Mouse (Mus musculus): ENCODE results near the gene Zfp507.
A peak's percentile ranks its signal among the peaks of the same experiment; 100 is the strongest.

Zfp507 gene

DNA sequence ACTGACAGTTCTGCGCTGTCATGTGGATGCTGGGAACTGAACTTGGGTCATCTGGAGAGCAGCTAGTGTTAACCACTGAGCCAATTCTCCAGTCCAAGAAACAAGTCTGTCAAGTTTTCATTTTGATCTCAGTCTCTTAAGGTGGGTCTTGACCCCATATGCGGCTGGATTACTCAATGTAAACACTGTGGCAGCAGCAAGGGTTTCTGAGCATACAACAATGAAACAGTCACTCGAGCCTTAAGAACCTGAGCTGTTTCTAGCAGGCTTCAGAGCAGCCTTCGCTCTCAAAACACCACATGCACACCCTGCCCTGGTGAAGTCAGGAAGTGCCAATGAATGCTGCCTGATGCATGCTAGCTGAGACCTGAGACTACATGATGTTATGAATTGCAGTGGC lies 17.2 kb downstream of the Zfp507 start:
- no peak for DNase-seq (ENCODE audit: extremely low read depth, insufficient read length, low spot score)

DNA sequence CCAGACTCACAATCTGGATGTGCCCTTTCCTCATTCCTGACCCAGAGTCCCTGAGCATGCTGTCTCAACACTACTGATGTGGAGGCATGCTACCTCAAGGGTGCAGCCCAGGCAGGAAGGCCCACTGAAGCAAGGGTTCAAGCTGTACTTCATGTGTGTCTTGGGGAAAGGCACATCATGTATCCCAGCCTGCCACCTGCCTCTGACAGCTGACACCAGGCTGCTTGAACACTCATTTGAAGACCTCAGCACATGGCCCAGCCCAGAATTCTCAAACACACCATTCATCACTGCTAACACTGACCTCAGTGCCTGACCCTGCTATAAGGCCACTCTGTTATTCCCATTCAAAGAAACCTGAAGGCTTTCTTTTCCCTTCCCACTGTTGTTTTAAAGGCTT lies 20.6 kb downstream of the Zfp507 start:
- DNase-seq (ENCODE audit: extremely low read depth, insufficient read length, low spot score) = no peak

DNA sequence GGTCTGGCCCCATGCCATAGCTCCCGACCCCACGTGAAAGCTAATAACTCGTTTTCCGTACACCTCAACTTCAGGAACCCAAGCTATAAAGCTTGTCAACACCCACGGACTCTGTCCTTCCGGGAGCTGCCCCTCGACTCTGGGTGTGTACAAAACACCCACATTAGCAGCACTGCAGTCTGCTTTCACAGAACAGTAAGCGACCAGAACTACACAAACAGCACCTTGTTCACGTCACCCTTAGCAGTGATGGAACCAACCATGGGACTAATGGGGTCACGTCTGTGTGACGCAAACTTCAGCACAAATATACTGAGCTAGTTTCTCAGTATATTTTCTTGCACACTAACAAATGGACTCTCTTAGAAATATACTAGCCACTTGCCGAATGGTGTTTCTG lies 28.7 kb downstream of the Zfp507 start:
- DNase-seq (ENCODE audit: extremely low read depth, insufficient read length, low spot score) = no peak

DNA sequence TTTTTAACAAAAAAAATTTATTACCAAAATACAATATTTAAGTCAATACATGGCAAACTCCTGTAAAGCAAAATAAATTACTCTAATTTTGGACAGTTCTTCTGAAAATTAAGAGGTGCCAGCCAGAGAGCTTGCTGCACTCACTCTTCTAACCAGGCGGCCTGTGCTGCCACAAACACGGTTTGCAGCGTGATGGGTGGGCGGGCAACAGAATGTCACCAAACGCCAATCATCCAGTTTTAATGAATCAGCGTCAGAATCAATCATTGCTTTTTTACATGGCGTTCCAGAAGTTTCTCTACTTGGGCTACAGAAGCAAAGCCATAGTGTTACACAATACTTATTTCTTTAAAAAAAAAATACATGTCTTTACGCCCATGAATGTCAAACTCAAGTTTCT lies 30.5 kb downstream of the Zfp507 start:
- no peak for DNase-seq (ENCODE audit: extremely low read depth, insufficient read length, low spot score)

DNA sequence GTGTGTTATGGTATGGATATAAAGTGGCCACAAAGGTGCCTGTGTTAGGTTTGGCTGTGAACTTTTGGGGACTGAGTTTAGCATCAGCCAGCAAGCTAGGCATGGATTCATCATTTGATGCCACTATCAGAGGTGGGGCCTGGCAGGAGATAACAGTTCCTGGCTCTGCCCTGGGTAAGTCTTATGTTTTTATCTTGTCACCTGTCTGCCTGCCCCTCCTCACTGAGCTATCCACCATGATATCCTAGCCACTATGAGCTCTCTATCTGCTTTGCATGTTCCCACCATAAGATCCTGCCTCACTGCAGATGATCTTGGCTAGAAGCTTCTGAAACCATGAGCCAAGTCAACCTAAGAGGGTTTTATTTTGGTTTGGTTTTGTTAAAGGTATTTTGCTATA lies 31.7 kb downstream of the Zfp507 start:
- DNase-seq (ENCODE audit: extremely low read depth, insufficient read length, low spot score) = no peak

DNA sequence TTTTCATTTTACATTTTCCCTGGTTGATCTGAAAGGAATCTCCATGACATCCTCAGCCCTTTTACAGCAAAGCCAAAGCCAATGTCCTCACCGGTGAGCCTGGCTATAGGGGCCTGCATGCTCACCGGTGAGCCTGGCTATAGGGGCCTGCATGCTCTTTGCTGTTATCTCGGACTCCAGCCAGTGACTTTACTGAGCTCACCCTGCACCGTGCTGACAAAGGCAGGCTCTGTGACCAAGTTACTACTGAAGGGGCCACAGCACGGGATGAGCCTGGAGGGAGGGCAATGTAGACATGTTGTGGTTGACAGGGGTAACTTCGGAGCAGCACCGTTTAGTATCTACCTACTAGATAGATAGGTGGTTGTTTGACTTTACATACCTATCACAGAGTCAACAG lies 32.7 kb downstream of the Zfp507 start:
- no peak for DNase-seq (ENCODE audit: extremely low read depth, insufficient read length, low spot score)

DNA sequence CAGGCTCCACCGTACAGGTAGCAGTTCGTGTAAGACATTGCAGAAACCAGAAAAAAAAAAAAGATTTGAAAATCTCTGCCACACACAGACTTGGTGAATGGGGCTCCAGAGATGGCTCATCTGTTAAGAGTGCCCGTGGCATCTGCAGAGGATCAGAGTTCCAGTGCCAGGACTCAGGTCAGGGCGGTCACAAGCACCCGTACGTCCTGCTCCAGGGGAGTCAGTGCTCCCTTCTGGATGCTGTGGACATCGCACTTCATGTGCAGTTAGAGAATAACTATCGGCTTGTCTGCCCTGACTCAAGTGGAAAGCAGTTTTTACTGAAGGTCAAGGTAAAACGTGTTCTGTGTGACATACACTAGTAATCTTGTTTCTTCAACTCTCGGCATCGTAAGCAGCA lies 38.3 kb downstream of the Zfp507 start:
- no peak for DNase-seq (ENCODE audit: extremely low read depth, insufficient read length, low spot score)

DNA sequence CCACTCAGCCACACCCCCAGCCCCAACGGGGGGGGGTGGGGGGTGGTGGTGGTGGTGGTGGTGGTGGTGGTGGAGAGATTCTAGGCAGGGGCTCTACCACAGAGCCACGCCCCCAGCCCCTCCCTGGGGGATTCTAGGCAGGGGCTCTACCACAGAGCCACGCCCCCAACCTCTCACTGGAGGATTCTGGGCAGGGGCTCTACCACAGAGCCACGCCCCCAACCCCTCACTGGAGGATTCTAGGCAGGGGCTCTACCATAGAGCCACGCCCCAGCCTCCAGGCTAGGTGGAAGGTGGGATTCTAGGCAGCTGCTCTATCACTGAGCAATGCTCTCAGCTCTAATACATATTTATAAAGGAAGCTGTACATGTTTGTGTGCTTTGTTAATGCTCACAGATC lies 41.0 kb downstream of the Zfp507 start:
- DNase-seq (ENCODE audit: extremely low read depth, insufficient read length, low spot score) = no peak

DNA sequence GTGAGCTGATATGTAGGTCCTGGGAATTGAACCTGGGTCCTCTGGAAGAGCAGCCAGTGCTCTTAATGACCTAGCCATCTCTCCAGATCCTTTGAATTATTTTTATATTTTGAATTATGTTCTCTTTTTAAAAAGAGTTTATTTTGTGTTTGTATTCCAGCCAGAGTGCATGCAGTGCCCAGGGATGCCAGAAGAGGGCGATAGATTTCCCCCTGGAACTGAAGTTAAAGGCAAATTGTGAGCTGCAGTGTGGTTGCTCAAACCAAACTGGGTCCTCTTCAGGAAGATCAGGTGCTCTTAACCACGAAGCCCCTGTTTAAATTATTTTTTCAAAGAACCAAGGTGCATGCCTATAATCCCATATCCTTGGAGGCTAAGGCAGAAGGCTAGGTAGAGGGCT lies 43.2 kb downstream of the Zfp507 start:
- no peak for DNase-seq (ENCODE audit: extremely low read depth, insufficient read length, low spot score)

DNA sequence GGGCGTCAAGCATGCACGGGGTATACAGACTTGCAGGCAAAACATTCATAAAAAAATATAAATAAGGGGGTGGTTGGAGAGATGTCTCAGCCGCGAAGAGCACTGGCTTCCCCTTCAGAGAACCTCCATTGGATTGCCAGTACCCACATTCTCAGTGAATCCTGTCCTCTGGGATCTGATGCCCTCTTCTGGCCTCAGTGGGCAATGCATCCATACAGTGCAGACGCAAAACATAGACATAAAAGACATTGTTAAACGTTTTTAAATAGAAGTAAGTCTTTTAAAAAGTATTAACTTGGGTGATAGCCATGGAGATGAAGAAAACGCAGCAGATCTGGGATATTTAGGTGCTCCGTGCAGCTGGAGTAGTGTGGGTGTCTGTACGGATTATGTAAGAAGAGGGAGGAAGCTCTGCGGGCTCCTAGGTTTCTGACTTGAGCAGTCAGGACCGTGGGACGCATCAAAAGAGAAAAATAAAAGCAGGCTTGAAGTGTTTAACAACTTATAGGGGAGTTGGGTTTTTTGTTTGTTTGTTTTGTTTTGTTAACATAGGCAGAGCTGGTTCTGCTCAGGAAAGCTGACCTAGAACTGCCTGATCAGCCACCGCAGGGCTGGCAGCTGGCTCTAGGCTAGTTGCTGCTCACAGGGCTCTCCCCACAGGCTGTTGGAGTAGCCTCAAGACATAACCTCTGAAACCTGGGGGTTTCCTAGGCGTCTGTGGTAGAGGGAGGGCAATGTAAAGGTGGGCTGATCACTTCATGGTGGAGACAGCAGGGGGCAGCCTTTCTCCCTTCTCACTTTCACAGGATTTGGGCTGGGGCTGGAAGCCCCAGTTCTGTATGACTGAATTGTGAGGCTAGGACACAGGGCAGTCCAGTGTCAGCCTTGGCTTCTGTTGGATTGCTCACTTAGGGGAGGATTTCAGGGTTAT lies 46.0 kb downstream of the Zfp507 start:
- DNase-seq (ENCODE audit: extremely low read depth, insufficient read length, low spot score) = no peak

DNA sequence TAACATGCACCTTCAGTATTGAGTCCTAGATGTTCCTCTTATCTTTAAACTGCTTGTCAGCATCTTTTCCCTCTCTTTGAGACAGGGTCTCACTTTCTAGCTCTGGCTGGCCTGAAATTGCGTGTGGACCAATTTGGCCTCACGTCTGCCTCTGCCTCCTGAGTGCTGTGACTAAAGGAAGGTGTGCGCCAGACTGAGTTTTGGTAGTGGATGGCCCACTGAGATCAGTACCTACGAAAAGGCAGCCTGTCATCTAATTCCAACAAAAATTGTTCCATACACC lies 48.0 kb downstream of the Zfp507 start:
- DNase-seq (ENCODE audit: extremely low read depth, insufficient read length, low spot score) = no peak

DNA sequence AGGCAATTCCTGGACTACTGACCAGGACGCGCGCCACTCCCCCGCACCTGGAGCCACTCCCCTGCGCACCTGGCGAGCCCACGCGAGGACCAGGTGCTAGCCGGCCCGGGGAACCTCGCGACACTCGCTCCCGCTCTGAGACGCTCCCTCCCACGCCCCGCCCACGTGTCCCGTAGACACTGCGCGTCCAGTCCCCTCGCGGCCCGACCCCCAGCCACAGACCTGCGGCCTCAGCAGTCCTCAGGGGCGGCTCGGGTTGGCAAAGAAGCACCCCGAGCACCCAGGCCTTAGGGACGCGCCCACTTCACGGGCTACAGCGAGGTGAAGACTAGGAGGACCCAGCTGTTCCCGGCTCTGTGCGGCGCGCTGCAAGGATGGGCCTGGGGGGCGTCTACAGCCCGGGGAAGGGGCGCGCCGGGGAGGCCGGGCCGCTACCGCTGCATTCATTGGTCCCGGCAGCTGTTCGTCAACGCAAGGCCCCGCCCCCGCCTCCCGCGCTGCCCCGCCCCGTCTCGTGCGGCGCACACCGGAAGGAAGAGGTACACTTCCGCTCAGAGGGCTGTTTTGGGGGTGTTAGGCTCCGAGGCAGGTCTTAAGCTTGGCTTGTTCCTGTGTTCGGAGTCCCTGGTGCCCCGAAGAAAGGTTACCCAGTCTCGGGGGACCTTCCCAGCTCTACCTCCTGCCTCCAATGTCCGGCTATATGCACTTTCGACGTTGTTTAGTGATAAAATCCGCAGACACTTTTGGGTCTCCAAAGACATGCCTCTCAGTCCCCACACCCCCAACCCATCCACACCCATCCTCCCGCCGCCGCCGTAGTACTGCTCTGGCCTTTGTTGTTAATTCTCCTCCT lies 48.5 kb downstream of the Zfp507 start, which contains the start of gene Dpy19l3:
Gene Dpy19l3 (minus strand): TSS at position 422 of the 853 bp plus-strand sequence.
- DNase-seq (ENCODE audit: extremely low read depth, insufficient read length, low spot score) = peak; percentile 66

DNA sequence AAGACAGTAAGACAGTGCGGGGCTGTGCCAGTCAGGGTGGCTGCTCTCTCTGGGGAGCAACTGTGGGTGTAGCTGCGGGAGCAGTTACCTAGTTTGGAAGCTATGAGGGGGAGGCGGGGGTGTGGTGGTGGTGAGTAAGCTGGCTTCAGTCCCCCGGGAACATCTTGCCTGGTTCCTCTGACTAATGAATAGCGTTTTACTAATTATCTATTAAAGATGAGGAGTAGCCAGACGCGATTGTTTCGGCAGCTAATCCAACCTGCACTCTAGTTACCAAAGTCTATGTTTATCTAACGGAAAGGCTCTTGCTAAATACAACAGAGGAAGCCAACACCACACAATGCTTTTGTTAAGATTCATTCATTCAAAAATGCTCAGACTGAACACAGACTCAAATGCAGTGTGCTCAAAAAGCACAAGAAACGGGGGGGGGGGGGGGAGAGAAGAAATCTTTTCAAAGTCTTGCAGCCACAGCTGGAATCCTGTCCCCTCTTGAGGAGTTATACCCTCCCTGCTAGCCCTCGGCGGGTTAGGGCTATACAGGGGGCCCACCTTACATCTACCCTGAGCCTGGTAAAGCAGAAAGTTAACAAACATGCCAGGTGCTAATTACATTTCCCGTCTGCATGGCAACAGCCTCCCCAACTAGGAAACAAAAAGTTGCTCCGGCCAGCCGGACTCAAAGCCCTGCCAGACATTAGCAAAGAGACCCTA lies 49.3 kb downstream of the Zfp507 start:
- peak; percentile 28 for DNase-seq (ENCODE audit: extremely low read depth, insufficient read length, low spot score)

DNA sequence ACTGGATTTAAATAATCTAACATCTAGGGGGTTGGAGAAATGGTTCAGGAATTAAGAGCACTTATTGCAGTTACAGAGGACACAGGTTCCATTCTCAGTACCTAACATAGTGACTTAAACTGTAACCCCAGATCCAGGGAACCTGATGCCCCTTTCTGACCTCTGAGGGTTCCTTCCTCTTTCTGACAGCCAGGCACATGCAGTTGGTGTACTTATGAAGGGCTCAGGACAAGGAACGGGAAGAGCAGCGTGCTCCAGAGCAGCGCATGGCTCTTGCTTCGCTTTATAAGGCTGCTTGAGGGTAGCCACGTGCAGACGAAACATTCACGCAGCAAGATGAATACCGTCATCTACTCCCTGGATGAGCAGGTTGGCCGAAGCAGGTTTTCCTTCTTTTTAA lies 51.9 kb downstream of the Zfp507 start:
- no peak for DNase-seq (ENCODE audit: extremely low read depth, insufficient read length, low spot score)

DNA sequence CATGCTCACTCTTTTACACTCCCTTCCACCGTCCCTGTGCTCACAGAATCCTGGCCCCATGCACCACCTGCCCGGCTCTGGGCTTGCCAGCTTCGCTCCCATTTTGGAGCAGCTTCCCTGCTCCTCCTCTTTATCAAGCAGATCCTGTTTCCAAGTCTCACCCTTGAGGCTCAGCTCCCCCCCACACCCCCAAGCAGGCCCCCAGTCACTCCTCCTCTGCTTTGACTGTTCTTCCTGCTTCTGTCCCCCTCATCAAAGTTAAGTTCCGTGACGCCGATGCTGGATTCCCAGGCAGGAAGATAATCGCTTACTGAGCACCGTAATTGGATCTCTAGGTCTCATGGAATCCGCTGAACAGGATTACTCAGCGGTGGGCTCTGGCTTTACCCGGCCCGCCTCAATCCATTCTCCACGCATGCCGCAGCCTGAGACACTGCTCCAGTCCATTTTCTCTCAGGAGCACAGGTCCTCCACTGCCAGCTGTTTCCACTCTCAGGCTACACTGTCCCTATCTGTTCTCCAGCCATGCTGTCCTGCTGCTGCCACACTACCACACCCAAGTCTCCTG lies 55.3 kb downstream of the Zfp507 start:
- no peak for DNase-seq (ENCODE audit: extremely low read depth, insufficient read length, low spot score)

DNA sequence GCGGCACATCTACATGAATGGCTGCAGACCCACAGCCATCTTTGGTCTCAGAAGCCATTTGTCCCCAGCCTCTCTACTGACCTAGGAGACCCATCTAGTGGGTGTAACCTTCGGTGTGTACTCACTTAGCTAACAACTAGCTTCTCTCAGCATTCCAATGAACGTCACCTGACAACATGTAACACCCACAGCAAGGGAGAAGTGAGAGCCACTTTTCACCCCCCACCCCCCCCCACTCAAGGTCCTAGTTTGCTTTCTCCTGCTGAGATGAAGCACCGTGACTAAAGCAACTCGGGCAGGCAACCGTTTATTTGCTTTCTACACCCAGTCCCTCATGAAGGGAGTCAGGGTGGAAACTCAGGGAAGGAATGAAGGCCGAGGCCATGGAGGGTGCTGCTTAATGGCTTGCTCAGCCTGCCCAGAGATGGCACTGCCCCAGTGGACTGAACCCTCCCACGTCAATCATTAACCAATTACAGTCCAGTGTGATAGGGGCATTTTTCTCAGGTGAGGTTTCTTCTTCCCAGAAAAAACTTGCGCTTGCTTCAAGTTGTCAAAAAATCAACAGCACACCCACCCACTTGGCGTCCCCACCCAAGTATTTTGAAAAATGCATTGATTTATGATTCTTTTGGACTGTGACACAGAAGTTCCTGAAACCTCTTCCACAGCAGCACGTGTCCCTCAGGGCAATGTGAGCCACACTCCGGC lies 56.0 kb downstream of the Zfp507 start:
- DNase-seq (ENCODE audit: extremely low read depth, insufficient read length, low spot score) = no peak

DNA sequence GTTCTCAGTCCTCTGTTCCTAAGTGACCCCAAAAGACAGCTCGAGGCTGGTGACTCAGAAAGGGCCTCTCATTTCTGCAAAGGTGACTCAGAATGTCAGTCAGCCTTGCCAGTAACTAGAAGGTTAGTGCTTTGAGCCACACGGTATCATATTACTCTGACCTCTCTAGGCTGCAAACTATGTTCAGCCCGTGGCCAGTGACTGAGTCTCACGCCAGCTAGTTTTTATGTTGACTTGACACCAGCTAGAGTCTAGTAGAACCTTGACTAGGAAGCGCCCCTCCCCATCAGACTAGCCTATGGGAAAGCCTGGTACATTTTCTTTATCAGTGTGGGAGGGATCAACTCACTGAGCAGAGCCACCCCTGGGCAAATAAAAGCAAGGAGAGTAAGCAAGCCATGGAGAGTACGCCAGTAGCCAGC lies 57.5 kb downstream of the Zfp507 start:
- peak; percentile 51 for DNase-seq (ENCODE audit: extremely low read depth, insufficient read length, low spot score)

DNA sequence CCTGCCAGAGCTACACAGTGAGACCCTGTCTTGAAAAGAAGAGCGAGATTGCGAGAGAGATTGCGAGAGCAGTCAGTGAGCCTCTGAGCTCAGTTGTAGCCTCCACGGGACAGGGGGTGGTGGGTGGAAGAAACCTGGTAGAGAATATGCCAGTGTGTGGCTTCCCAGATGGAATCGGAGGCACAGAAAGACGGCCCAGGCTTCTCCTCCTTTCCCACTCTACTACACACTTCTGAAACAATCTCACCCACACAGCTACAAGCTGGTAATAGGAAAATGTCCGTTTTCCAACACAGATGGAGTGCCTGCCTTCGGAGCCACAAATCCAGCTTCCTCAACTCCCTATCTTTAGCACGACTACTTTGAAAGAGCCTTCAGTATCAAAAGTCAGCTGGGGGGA lies 58.0 kb downstream of the Zfp507 start:
- no peak for DNase-seq (ENCODE audit: extremely low read depth, insufficient read length, low spot score)

DNA sequence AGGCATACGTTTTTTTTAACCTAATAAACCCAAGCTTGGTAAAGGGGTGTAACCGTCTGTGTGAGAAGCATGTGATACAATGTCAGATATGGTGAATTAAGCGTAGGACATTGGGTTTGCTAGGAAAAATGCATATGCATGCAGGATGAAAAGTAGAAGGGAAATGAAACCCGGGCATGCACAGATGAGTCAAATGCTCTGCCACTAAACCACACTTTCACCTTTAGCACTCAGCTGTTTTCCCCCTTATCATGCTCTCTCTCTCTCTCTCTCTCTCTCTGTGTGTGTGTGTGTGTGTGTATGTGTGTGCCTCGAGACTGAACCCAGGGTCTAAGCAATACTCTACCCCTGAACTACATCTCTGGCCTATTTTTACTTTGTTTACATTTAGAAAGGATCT lies 60.5 kb downstream of the Zfp507 start:
- DNase-seq (ENCODE audit: extremely low read depth, insufficient read length, low spot score) = no peak

DNA sequence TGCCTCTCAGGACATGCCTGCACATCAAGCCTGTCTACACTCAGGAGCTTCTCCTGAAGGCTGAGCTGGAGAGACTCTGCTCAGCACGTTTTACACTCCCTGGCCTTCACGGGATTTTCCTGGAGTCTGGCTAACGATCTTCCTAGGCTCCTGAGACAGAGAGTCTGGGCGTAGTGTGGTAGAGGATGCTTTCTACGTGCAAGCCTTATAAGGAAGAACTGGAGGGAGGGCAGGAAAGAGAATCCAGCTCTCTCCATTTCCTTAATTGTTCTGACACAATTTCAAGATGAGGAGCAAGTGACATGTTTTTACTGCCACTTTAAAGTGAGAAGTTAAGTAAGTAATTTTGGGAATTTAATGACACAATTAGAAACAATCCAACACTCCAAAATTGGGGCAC lies 60.9 kb downstream of the Zfp507 start:
- no peak for DNase-seq (ENCODE audit: extremely low read depth, insufficient read length, low spot score)
